Mouse (Mus musculus) erythroblast, adult 5-6 weeks (primary cell): ENCODE measurements around the gene Fasl. TPM values are rescaled to one million over a fixed set of nuclear protein-coding genes. Genes with fewer than 3 reads are reported as not detected.

Experiments
- ATAC-seq: replicated peaks from 2 replicates; pipeline ENCODE4 v1.8.0; 2016; ENCODE audit warnings: moderate number of reproducible peaks, mild to moderate bottlenecking, moderate TSS enrichment, inconsistent platforms; ENCODE audit not compliant: poor library complexity, low FRiP score, severe bottlenecking
- total RNA-seq, 2 experiments: library from RNA; stranded (forward) in 1 of 2; stranded (reverse) in 1 of 2; fragments of 150-400 nt in 1 of 2; fragments of 200-764, 138-1000 nt in 1 of 2; gene quantifications; 2 replicates each; pipeline versions ENCODE4 v1.2.3 to v1.2.4; 2015 to 2017; ENCODE audit warnings: low replicate concordance in 2 of 2

Fasl gene
- total RNA-seq, 2 experiments from 2014 or later: 0.68 TPM; not detected in 1

DNA sequence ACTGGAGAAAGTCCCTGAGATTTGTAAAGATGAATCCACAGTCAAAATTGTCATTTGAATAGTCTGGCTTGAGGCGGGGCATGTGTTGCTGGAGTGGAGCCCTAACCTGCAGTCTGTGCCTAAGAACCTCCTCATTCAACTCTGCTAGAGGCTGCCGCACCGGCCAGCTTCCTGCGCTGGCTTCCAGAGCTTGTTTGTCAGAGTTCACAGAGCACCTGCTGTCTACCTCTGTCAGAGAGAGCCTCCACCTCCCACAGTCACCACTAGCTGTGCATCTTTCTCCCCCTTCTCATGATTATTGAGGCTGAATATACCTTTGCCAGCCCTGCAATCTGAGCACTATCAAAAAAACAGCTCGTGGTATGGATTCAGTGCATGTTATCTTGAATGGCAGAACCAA lies 22.4 kb downstream of the Fasl start:
- ATAC-seq: no peak

DNA sequence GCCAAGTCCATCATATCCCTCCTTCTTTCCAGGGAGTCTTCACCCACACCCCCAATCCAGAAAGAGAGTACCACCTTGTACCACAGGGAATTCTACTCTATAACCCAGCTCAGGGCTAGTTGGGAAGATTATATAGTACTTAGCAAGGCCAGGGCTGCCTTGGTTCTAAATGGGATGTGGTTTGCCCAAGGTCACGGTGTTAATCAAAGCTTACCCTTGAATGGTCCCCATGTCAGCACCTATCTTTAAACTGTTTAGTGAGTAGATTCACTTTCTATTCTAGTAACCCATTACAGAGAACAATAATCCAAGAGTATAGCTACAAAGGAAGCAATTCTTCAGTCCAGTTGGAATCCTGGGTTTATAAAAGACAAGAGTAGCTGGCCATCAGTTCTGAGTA lies 23.3 kb downstream of the Fasl start:
- ATAC-seq: no peak

DNA sequence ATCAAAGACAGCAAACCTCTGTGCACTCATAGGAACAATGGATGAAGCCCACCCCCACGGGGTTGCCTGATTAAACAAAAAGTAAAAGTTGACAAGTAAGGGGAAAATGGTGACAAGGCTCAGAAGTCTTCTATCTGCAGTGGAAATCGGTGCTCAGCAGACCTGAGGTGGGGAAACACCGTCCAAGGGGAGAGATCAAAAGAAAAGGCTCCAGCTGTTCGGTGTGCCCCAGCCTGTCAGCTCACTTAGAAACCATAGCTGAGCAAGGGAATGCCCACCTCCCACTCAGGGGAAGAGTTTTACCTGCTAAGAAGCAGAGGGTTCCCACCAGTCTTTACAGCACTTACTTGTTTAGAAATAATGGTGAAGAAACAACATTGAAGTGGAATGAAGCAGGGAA lies 26.7 kb downstream of the Fasl start:
- ATAC-seq: no peak

GRCm38 (mm10) chr1:161756547-161756946 lies 31.7 kb downstream of the Fasl start:
- ATAC-seq: no peak

DNA sequence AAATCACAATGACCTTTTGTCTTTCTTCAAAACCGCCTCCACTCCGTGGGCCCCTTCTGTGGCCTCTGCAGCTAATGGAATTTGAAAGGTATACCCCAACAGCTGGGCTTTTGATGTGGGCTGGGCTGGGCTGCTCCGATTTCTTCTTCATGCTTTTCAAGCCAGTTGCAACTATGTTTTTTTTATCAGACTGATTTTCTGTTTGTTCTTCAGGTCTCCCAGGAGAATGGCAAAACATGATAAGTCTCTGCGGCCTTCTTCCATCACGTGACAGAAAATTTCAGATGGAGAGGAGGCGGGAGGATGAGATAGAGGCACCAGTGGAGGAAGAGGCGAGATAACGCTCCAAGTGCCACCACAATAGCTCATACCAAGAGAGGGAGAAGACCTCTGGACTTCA lies 37.0 kb downstream of the Fasl start:
- 0 out of 2 replicates have a peak, but pooled peaks have one; percentile 26 for ATAC-seq

DNA sequence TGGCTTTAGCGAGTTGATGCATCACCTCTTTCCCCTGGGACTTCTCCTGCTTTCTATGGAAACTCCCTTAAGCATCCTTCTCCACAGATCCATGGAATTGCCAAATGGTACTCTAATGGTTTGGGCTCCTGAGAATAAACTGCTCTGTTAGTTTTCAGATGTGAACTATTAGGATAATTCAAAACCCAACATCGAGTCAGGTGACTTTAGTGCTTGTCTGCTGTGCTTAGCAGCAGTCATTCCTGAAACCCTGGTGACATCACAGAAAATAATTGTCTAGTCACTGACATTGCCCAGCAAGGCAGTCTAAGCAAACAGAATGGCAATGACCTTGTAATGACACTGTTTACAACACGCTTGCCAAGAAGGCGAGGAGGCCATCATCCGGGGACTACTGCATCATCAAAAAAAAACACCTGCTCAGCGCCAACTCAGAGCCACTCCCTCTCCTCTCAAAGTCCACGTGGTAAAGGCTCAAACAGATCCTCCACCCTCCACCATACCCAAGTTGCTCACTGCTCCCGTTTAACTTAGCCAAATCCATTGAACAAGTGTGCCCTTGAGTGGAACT lies 37.7 kb downstream of the Fasl start:
- ATAC-seq: peak; percentile 87

DNA sequence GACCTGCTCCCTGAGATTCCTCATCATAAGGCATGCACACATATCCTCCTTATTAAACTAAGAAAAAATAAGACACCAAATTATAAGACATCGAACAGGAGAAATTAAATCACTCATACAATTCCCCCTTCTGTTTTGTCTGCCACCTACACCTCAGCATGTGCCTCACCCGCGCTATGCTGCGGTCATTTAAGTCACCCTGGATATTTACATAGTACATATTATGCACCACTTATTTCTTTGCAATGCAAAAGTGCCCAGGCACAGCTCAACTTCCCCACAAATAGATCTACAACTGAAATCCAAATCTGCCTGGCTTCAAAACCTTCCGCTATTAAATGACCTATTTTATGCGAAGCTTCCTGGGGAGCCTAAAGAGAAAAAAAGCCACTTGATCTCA lies 39.6 kb downstream of the Fasl start:
- no peak for ATAC-seq

- peak; percentile 65 for ATAC-seq
These were observed 40.2 kb downstream of the Fasl start for GRCm38 (mm10) chr1:161748138-161748537.

GRCm38 (mm10) chr1:161746542-161747302 lies 41.6 kb downstream of the Fasl start:
- ATAC-seq: no peak

DNA sequence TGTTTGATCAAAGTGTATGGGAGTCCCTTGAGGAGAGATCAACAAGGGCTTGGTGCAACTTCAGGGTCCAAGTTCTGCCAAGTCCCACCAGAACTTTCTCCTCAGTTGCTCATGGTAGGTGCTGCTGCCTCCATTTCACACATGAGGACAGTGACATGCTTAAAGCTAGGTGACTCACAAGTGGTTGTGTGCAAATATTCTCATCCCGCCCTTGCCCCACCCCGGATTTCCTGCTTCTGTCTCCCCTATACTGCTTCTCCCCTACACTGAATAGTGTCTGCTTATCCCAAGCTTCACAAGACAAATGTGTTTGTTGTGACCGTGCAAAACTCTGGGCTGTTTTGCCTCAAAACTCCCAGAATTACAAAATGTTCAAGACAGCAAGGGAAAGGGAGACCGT lies 43.4 kb downstream of the Fasl start:
- no peak for ATAC-seq

- no peak for ATAC-seq
These were observed 44.1 kb downstream of the Fasl start for GRCm38 (mm10) chr1:161744209-161744608.

DNA sequence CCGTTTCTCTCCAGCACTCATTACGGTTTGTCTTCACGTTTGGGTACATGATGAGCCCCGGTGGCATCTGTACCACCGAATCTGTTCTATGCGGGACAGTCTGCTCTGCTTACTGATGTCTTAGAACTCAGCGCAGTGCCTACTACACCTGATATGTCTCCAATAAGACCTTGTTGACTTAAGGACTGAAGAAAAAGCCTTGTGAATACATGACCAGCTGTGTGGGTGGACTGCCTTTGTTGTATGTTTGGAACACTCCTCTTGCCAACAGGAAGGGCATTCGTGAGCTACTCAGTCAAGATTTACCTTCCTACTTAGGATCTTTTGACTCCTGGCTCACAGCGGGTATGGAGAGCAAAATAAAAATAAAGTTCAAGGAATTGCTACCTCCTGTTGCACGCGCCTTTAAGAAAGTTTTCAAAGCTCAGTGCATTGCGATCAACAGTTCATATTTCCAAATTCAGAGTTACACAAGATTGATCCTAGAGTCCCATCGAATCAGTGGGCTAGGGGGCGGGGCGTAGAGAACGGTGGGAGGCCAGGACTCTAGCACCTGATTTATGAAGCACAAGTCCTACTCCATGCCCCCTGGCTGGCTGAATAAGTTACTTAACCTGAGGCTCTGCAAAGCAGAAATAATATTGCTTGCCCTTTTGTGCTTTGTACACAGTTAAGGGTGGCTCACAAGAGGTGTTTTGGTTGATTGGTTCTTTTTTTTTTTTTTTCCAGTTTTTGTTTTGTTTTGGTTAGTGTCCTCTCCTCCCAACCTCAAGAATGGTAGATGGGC lies 45.6 kb downstream of the Fasl start:
- no peak for ATAC-seq

GRCm38 (mm10) chr1:161736848-161737247 lies 51.4 kb downstream of the Fasl start:
- peak; percentile 72 for ATAC-seq

GRCm38 (mm10) chr1:161736255-161736654 lies 52.0 kb downstream of the Fasl start:
- ATAC-seq: no peak

DNA sequence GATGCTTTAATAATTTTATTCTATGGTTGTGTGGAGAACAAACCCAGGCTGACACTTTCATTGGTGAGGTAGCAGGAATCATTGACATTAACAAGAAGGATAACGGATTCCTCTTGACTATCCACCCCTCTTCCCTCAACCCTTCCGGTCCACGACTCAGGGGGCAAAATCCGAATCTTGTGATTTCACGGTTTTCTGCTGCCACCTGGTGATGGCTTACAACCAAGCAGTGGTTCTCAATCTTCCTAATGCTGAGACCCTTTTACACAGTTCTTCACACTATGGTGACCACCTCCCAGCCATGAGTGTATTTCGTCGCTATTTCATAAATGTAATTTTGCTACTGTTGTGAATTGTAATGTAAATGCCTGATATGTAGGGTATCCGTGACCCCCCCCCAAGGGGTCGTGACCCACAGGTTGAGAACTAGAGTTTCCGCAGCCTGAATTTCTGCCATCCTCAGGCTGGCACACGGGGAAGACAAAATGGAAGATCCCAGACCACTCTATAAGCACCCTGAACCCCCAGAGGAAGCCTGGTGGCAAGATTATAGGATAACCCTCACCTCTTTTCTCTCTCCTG lies 52.7 kb downstream of the Fasl start:
- ATAC-seq: no peak

DNA sequence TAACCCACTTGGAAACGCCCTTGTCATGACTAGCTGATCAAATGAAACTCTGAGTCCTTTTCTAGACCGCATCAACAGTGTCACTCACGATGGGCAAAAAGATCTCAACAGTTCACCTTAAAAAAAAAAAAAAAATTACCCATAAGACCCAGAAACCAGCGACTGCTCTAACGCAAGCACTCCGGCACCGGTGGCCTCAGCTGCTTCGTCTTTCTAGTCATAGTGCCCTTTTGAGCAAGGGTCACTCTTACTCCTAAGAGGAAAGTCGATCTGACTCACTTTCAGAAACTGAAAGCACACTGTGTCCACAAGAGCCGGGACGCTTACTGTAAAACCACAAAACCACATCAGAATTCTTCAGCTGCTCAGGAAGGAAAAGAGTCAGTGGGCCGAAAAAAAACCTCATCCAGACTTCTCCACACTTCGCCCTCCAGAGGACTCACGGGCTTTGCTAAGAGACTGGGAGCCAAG lies 53.5 kb downstream of the Fasl start:
- no peak for ATAC-seq

- ATAC-seq: no peak
These were observed 54.0 kb downstream of the Fasl start for GRCm38 (mm10) chr1:161734314-161734713.
